Comparison of ENCODE assay signal across 8 mouse cellular contexts in genomic region chr14:12139643-12140481, GRCm38 (mm10).
DNase-seq lines count a peak whose midpoint lies in the region; ATAC-seq and TF ChIP-seq lines count a peak whose summit lies in the region.

No protein-coding gene starts in this region.

- no peaks in the 10 kb centered on the region for H3K9me3 ChIP-seq in heart, embryonic 10.5 days
- H3K9me3 ChIP-seq in limb, embryonic 11.5 days (ENCODE audit: control insufficient read depth, low read length), result no peaks in the 10 kb centered on the region
- H3K9me3 ChIP-seq in neural tube, embryonic 12.5 days, result no peaks in the 10 kb centered on the region

- no peaks in the 10 kb centered on the region for H3K27me3 ChIP-seq in heart, adult 2 months (ENCODE audit: control insufficient read depth, insufficient read depth, low read length)
- no peaks in the 10 kb centered on the region for H3K27me3 ChIP-seq in heart, embryonic 10.5 days (ENCODE audit: insufficient read depth, poor library complexity, severe bottlenecking)
- no peaks in the 10 kb centered on the region for H3K27me3 ChIP-seq in limb, embryonic 11.5 days (ENCODE audit: control insufficient read depth, insufficient read depth, low read length)
- no peaks in the 10 kb centered on the region for H3K27me3 ChIP-seq in neural tube, embryonic 12.5 days (replicated peaks)

- TF ChIP-seq EP300 in heart, adult 2 months (IDR thresholded peaks at IDR 0.05; ENCODE audit: insufficient read depth, low read depth, low read length), result 0 out of 2 replicates have a peak, but pooled peaks have one; percentile 47

- H3K4me2 ChIP-seq in limb, embryonic 11.5 days (ENCODE audit: low read depth, severe bottlenecking), result no peak overlapping the region
- no peak overlapping the region; the same call in 1 of the 2 replicates for H3K4me2 ChIP-seq in neural tube, embryonic 12.5 days (replicated peaks)

- TF ChIP-seq POLR2A in heart, adult 2 months (IDR thresholded peaks at IDR 0.05; ENCODE audit: insufficient read depth, low read depth, low read length), result no peak

- no peak overlapping the region for H3K4me3 ChIP-seq in heart, adult 2 months
- H3K4me3 ChIP-seq in heart, embryonic 10.5 days, result no peak overlapping the region
- H3K4me3 ChIP-seq in limb, embryonic 11.5 days (ENCODE audit: low read depth, low read length), result no peak overlapping the region
- no peak overlapping the region for H3K4me3 ChIP-seq in neural tube, embryonic 12.5 days

- H3K9ac ChIP-seq in heart, adult 2 months (ENCODE audit: low read depth, low read length), result 0 out of 2 replicates have a peak overlapping the region, but pooled peaks have one; percentile 1
- H3K9ac ChIP-seq in limb, embryonic 11.5 days (ENCODE audit: low read length), result no peak overlapping the region
- no peak overlapping the region for H3K9ac ChIP-seq in neural tube, embryonic 12.5 days

- WGBS in heart, adult 2 months, result 36% methylated on average over 18 of the region's 18 CpGs
- 48% methylated on average over 18 of the region's 18 CpGs for WGBS in heart, embryonic 10.5 days
- 47% methylated on average over 18 of the region's 18 CpGs for WGBS in limb, embryonic 11.5 days
- 46% methylated on average over 18 of the region's 18 CpGs for WGBS in neural tube, embryonic 12.5 days

- peaks cover 9% of the 10 kb centered on the region for H3K4me1 ChIP-seq in heart, adult 2 months (ENCODE audit: control insufficient read depth, insufficient read depth, low read length)
- no peaks in the 10 kb centered on the region for H3K4me1 ChIP-seq in heart, embryonic 10.5 days
- H3K4me1 ChIP-seq in limb, embryonic 11.5 days (ENCODE audit: control insufficient read depth, insufficient read depth, low read length), result 0 out of 2 replicates have a peak, but pooled peaks cover 3% of the 10 kb centered on the region
- no peaks in the 10 kb centered on the region; the same call in 1 of the 2 replicates for H3K4me1 ChIP-seq in neural tube, embryonic 12.5 days

- intact Hi-C loops in heart, adult 2 months (cut with DNase I), result loop anchor here (2.0 to 10.0 kb wide), 4 partner anchors 258 to 581 kb away; no protein-coding TSS in a partner anchor

- H3K36me3 ChIP-seq in heart, adult 2 months (ENCODE audit: control insufficient read depth, insufficient read depth, low read length), result no peaks in the 10 kb centered on the region
- H3K36me3 ChIP-seq in heart, embryonic 10.5 days, result no peaks in the 10 kb centered on the region
- H3K36me3 ChIP-seq in limb, embryonic 11.5 days (ENCODE audit: control insufficient read depth, insufficient read depth, low read length), result no peaks in the 10 kb centered on the region
- no peaks in the 10 kb centered on the region for H3K36me3 ChIP-seq in neural tube, embryonic 12.5 days

- peak; percentile 52 for ATAC-seq in granulocyte monocyte progenitor cell, adult 5-6 weeks (replicated peaks; ENCODE audit: poor library complexity, severe bottlenecking)
- peak; percentile 40; the same call in 1 of the 2 replicates for ATAC-seq in limb, embryonic 11.5 days (ENCODE audit: insufficient number of reproducible peaks, low FRiP score, low TSS enrichment, low read depth)
- ATAC-seq in neural tube, embryonic 12.5 days (ENCODE audit: low FRiP score, low read depth), result peak; percentile 67; the same call in 1 of the 2 replicates

- peak; percentile 13 to 32 for DNase-seq in heart, adult 2 months
- no peak for DNase-seq in heart, embryonic 10.5 days (ENCODE audit: low spot score)
- peak; percentile 75 to 79 for DNase-seq in cerebellum, postnatal 14 days
- peak; percentile 35 to 55 for DNase-seq in kidney, adult 8-10 months
- peak; percentile 59 for DNase-seq in limb, embryonic 11.5 days (ENCODE audit: low spot score)
- no peak for DNase-seq in spleen, adult 12 weeks (ENCODE audit: low spot score)

- TF ChIP-seq CTCF in heart, adult 2 months (IDR thresholded peaks at IDR 0.05), result peak; percentile 82

- no peaks in the 10 kb centered on the region for H3K79me2 ChIP-seq in heart, adult 2 months (replicated peaks; ENCODE audit: control insufficient read depth, insufficient read depth, low read length)

- H3K27ac ChIP-seq in heart, adult 2 months, result no peak overlapping the region
- no peak overlapping the region for H3K27ac ChIP-seq in heart, embryonic 10.5 days
- no peak overlapping the region for H3K27ac ChIP-seq in limb, embryonic 11.5 days (replicated peaks; ENCODE audit: low read depth, low read length)
- H3K27ac ChIP-seq in neural tube, embryonic 12.5 days, result no peak overlapping the region

Comparison
In these comparisons a context has a peak if more than half of its experiments do, and no peak if none do; other contexts are left out.
1. DNase-seq: peak in heart, adult 2 months (2 of 2), cerebellum, postnatal 14 days (2 of 2), kidney, adult 8-10 months (2 of 2) and limb, embryonic 11.5 days (single experiment); none in heart, embryonic 10.5 days (single experiment) and spleen, adult 12 weeks (single experiment).
2. Peak in every context shown above with its lines, with median percentiles within 50 percentile points of each other: ATAC-seq.